Mouse (Mus musculus) thymus, adult 2 months (tissue): ENCODE data around the gene C2cd5.

ENCODE experiments used
- CTCF ChIP-seq: fragments of 200-500 bp; IDR thresholded peaks from 2 replicates; pipeline ENCODE4 v1.5.1; 2012; ENCODE audit warnings: mild to moderate bottlenecking, control low read depth, low read length, moderate library complexity, borderline replicate concordance; ENCODE audit not compliant: control insufficient read depth, poor library complexity, insufficient read depth; ENCODE audit errors: extremely low read depth
- POLR2A ChIP-seq: fragments of 200-500 bp; IDR thresholded peaks from 2 replicates; pipeline ENCODE4 v1.6.1; 2012; ENCODE audit warnings: mild to moderate bottlenecking, low read length, control low read depth, moderate library complexity; ENCODE audit not compliant: control insufficient read depth, poor library complexity, insufficient read depth; ENCODE audit errors: extremely low read depth

DNA sequence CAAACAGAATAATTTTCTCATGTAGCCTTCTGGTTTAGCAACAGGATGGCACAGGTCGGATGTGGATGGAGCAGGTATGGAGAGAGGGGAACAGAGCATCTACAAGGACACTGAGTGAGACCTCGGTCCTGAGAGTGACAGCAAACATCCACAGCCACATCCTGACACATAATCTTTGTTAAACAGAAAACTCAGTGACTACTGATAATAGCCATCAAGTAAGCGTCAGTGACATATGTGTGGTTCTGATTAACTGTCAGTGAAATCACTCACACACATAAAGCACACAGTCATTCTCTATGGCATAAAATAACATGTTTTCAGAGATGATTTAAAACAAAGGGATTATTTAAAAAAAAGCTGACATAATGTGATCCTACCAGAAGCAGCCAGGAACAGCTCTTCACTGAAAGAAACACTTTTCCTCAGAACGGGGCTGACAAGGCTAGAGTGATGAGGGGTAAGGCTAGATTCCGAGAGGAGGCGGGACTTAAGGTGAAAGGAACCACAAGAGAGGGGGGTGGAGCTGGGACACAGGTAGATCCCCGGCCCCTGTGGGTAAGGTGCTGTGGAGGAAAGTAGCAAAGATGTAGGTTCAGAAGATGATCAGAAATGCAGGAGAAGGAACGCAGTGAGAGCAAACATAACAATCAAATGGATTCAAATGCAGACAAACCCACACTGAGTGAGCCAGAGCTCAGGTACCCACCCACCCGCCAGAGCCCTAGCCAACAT lies 31.6 kb downstream of the C2cd5 start:
- TF ChIP-seq POLR2A (no peak), CTCF (no peak)
